Mouse (Mus musculus): ENCODE data around the gene Edil3. TPM values are rescaled to one million over a fixed set of nuclear protein-coding genes. Genes with fewer than 3 reads are reported as not detected.
A peak's percentile ranks its signal among the peaks of the same experiment; 100 is the strongest.

Gene Edil3
- polyA plus RNA-seq, 1 experiment, result 30.8 TPM

DNA sequence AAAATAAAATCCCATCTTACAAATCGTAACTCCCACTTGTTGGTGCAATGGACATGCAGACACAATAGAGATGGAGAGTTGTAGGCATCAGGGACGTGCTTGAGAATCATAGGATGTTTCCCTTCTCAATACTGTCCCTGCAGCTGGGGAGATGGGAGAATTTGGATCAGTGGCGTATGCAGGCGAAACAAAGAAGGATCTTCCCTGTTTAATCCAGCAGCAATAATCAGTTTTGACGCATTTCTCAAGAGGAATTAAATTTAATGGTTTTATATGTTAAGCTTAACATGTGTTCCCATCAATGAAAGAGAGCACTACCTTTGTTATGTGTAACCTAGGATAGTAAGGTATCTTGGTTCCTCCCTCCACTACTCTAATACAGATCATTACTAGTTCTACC is 302.1 kb downstream of the Edil3 start:
- no peak for DNase-seq (ENCODE audit: low read depth)
- TF ChIP-seq POLR2A (IDR thresholded peaks at IDR 0.05; ENCODE audit: borderline replicate concordance, extremely low read depth, insufficient read depth, insufficient read length, poor library complexity, severe bottlenecking) (no peak), CTCF (IDR thresholded peaks at IDR 0.05; ENCODE audit: borderline replicate concordance, extremely low read depth, insufficient read depth, insufficient read length) (no peak)

DNA sequence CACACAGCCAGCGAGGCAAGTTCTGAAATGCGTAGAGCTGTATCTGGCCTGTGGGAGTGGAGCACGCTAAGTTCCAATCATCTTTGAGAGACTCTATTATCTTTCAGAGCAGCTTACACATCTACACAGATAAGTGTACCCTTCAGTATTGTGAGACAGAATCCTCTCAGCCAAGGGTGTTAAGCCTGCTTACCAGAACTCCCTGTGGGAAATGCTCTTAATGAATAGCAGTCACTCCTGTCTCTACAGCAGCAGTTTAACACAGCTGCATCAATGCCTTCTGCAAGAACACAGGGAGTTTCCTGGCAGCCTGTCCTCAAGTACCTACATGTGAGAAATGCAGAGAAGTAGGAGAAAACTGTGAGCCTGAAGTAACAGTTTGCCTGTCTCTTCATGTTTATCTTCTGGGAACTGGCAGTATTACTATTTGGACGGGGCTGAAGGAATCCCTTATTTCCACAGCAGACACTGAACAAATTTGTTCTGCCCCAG is 324.8 kb downstream of the Edil3 start:
- DNase-seq (ENCODE audit: low read depth), result peak; percentile 74
- TF ChIP-seq POLR2A (IDR thresholded peaks at IDR 0.05; ENCODE audit: borderline replicate concordance, extremely low read depth, insufficient read depth, insufficient read length, poor library complexity, severe bottlenecking) (no peak), CTCF (IDR thresholded peaks at IDR 0.05; ENCODE audit: borderline replicate concordance, extremely low read depth, insufficient read depth, insufficient read length) (no peak)

DNA sequence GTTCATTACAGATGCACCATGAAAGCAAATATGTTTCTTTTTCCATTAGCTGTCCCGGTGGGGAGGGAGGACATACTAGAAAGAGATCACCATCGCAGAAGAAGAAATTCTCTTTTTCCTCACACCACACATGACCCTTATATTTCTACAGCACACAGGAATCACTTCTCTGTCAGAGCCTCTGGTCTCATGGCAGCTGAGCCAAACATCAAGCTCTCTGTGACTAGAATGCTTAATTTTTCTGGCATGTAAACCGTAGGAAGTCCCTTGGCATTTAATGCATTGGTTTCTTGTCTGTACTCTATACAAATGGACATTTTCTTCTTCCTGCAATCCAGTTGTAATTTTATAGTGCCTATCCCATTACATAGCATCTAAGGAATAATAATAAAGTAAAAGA is 330.6 kb downstream of the Edil3 start:
- DNase-seq (ENCODE audit: low read depth), result peak; percentile 61
- TF ChIP-seq CTCF (IDR thresholded peaks at IDR 0.05; ENCODE audit: borderline replicate concordance, extremely low read depth, insufficient read depth, insufficient read length), result no peak
- TF ChIP-seq POLR2A (IDR thresholded peaks at IDR 0.05; ENCODE audit: borderline replicate concordance, extremely low read depth, insufficient read depth, insufficient read length, poor library complexity, severe bottlenecking), result no peak

DNA sequence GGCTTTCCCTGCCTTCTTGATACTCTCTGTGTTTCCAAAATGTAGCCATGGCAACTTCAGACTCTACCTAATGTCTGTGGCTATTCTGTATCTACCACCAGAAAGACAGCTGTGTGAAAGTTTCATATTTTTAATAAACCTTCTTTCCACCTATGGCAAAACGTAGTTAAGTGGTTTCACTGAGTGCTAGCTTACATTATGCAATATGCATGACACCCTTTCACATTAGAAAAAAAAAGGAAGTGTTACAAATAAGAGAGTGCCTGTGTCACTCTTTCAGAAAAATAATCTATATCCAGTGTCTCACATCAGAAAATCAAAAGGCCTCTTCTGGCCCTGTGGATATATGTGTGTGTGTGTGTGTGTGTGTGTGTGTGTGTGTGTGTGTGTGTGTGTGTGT is 346.7 kb downstream of the Edil3 start:
- no peak for TF ChIP-seq CTCF (IDR thresholded peaks at IDR 0.05; ENCODE audit: borderline replicate concordance, extremely low read depth, insufficient read depth, insufficient read length)
- no peak for TF ChIP-seq POLR2A (IDR thresholded peaks at IDR 0.05; ENCODE audit: borderline replicate concordance, extremely low read depth, insufficient read depth, insufficient read length, poor library complexity, severe bottlenecking)
- DNase-seq (ENCODE audit: low read depth), result no peak

DNA sequence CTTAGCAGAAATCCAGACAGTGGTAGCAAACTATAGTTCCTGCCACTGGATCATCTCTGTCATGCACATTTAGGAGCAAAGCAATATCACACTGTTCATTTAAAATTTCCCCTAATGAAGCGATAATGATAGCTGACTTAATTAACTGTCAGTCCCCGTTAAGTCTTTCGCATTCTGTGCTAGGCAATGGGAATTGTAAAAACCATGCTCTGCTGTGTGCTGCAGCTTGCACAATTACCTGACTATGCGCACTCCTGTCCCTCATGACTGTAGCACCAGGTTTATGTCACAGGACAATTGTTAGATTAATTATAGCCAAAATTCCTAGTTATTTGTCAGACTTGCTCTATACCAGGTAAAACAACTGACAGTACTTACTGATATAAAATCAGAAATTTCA is 348.8 kb downstream of the Edil3 start:
- peak; percentile 27 for DNase-seq (ENCODE audit: low read depth)
- TF ChIP-seq CTCF (IDR thresholded peaks at IDR 0.05; ENCODE audit: borderline replicate concordance, extremely low read depth, insufficient read depth, insufficient read length) (no peak), POLR2A (IDR thresholded peaks at IDR 0.05; ENCODE audit: borderline replicate concordance, extremely low read depth, insufficient read depth, insufficient read length, poor library complexity, severe bottlenecking) (no peak)

DNA sequence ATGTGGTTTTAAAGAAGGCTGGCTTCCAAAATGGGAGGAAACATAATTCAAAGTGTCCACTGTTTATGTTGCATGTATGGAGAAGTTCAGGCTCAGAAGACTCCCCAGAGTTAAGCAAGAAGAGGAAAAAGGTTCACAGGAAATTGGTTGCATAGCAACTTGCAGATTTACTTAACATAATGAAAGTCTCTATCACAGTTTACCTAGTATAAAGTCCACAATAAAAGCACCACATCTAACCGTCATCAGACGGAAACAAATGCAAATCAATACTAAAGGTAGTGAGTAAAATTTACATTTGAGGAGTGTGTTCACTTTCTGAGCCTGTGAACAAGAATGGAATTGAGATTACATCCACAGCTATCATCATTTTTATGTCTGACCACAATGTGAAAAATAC is 353.9 kb downstream of the Edil3 start:
- no peak for DNase-seq (ENCODE audit: low read depth)
- TF ChIP-seq CTCF (IDR thresholded peaks at IDR 0.05; ENCODE audit: borderline replicate concordance, extremely low read depth, insufficient read depth, insufficient read length), result no peak
- no peak for TF ChIP-seq POLR2A (IDR thresholded peaks at IDR 0.05; ENCODE audit: borderline replicate concordance, extremely low read depth, insufficient read depth, insufficient read length, poor library complexity, severe bottlenecking)

DNA sequence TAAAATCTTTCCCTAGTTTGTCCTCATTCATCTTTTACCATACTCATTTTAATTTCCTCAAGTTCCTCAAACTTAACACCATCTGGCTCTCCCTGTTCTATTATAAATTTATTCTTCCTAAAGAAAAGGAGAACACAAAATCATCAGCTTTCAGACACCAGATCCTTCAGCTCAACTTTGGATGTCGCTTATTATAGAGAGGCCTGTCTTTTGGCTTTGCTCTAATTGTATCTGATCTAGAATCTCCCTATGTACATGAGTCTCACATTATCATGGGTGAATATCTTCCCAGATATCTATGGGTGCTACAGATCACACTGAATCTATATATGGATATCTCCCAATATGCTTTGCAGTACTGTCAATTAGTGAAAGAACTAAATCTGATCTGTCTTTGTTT is 367.8 kb downstream of the Edil3 start:
- TF ChIP-seq POLR2A (IDR thresholded peaks at IDR 0.05; ENCODE audit: borderline replicate concordance, extremely low read depth, insufficient read depth, insufficient read length, poor library complexity, severe bottlenecking), result no peak
- TF ChIP-seq CTCF (IDR thresholded peaks at IDR 0.05; ENCODE audit: borderline replicate concordance, extremely low read depth, insufficient read depth, insufficient read length), result no peak
- DNase-seq (ENCODE audit: low read depth), result no peak

DNA sequence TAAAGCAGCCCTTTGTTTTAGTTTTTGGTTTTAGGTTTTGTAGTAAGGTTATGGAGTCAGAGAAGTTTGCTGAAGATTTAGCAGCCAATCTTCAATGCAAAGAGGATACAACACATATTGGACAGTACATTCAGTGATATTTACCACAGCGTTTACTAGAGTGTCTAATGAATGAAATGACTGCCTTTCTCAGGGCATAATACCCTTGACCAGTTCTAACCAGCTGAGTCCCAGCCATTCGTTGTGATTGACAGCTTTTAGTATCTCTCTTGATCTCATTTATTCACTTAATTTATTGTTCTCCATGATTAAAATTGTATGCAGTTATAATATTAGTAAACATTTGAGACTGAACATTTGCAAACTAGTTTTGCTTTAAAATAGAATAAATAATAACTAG is 375.7 kb downstream of the Edil3 start:
- no peak for TF ChIP-seq CTCF (IDR thresholded peaks at IDR 0.05; ENCODE audit: borderline replicate concordance, extremely low read depth, insufficient read depth, insufficient read length)
- no peak for TF ChIP-seq POLR2A (IDR thresholded peaks at IDR 0.05; ENCODE audit: borderline replicate concordance, extremely low read depth, insufficient read depth, insufficient read length, poor library complexity, severe bottlenecking)
- no peak for DNase-seq (ENCODE audit: low read depth)

DNA sequence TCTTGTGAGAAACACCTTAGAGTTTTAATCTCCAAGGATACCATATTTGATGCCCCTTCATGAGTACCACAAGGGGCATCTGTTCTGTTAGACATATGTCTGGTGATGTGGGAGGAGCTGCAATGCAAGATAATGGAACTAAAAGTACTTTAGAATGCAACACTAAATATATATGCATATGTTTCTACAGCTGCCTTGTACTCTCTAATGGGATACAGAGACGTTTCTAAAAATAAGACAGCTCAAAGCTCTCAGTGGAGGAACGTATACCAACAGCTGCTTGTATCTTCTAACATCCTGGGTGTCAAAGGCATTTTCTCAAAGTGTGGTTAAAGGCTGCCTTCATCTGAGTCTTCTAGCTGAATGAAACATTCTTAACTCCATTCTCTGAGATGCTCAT is 378.0 kb downstream of the Edil3 start:
- TF ChIP-seq CTCF (IDR thresholded peaks at IDR 0.05; ENCODE audit: borderline replicate concordance, extremely low read depth, insufficient read depth, insufficient read length) (no peak), POLR2A (IDR thresholded peaks at IDR 0.05; ENCODE audit: borderline replicate concordance, extremely low read depth, insufficient read depth, insufficient read length, poor library complexity, severe bottlenecking) (no peak)
- DNase-seq (ENCODE audit: low read depth), result peak; percentile 7

DNA sequence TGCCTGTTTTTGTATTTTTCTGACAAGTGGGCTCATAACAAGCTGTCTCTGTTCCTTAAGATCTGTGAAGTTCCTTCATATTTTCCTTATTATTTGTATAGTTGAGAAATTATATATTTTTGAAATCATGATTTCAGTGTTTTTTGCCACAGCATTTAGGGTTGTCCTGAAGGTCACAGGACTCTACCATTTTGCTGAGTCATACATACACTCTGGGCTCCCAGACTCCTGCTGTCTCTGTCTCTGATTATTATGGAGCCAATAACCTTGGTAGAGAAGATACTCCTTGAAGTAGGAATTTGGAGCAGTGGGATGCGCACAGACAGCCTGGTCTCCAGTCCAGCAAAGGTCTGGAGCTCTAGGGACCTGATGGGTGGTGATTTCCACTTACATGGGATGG is 416.8 kb downstream of the Edil3 start:
- no peak for DNase-seq (ENCODE audit: low read depth)

DNA sequence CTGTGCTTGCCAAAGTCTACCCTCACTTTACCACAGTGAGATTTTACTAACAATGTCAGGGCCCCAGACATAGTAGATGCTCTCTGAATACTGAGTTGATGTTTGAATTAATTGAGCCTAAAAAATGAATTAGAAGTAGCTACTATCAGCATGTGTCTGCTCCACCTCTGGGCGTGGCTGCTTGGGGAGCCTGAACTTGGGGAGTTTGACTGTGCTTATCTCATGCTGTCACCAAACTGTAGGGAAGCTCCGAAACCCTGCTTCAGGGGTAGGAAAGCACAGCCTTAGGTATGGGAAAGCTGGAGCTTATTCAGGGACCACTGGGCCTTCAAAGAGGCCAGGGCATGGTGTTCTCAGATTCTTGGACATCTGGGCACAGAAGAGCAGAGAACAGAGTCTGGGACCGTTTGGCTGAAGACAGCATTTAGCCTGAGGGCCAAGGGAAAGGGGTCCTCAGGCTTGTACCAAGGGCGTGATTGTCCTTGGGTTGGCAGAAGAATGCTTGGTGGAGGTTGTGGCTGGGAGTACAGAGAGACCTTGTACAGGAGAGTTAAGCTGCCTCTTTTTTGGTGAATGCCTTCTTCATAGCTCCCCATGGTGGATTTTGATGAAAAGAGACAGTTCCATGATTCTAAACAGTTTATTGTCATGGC is 432.8 kb downstream of the Edil3 start:
- DNase-seq (ENCODE audit: low read depth), result no peak

More for the DNA sequence above, 416.8 kb downstream of the Edil3 start:
- TF ChIP-seq CTCF (IDR thresholded peaks at IDR 0.05; ENCODE audit: borderline replicate concordance, extremely low read depth, insufficient read depth, insufficient read length) (no peak), POLR2A (IDR thresholded peaks at IDR 0.05; ENCODE audit: borderline replicate concordance, extremely low read depth, insufficient read depth, insufficient read length, poor library complexity, severe bottlenecking) (no peak)

DNA sequence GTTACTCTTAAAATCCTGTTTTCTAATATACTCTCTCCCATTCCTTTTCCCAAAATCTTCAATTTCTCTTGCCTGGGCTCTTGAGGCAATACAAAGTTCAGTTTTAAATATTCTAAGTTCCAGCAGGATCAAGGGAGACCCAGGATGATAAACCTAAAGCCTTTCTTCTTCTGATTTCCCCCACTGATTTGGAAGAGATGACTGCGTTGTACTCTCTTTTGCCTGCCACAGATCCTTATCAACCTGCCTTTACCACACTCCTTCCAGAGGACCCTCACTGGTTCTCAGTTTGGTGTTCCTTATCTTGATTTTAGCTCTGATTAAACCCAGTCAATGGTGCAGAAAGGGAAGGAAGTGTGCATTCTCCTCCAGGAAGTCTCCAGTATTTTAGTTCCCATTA is 435.6 kb downstream of the Edil3 start:
- no peak for DNase-seq (ENCODE audit: low read depth)
- TF ChIP-seq CTCF (IDR thresholded peaks at IDR 0.05; ENCODE audit: borderline replicate concordance, extremely low read depth, insufficient read depth, insufficient read length) (no peak), POLR2A (IDR thresholded peaks at IDR 0.05; ENCODE audit: borderline replicate concordance, extremely low read depth, insufficient read depth, insufficient read length, poor library complexity, severe bottlenecking) (no peak)

More for the DNA sequence above, 432.8 kb downstream of the Edil3 start:
- TF ChIP-seq POLR2A (IDR thresholded peaks at IDR 0.05; ENCODE audit: borderline replicate concordance, extremely low read depth, insufficient read depth, insufficient read length, poor library complexity, severe bottlenecking) (no peak), CTCF (IDR thresholded peaks at IDR 0.05; ENCODE audit: borderline replicate concordance, extremely low read depth, insufficient read depth, insufficient read length) (no peak)
